Mouse (Mus musculus): ENCODE results near the gene Lemd2. TPM values are rescaled to one million over a fixed set of nuclear protein-coding genes. Genes with fewer than 3 reads are reported as not detected.

Gene Lemd2
- total and polyA plus RNA-seq, 3 experiments: 30.0 to 38.3 (median 31.4) TPM

- H3K4me3 ChIP-seq: no peak overlapping the region
- TF ChIP-seq EP300 (IDR thresholded peaks at IDR 0.05; ENCODE audit: insufficient read depth, low read depth, low read length) (no peak), POLR2A (IDR thresholded peaks at IDR 0.05; ENCODE audit: insufficient read depth, low read depth, low read length) (no peak), CTCF (IDR thresholded peaks at IDR 0.05) (no peak)
- DNase-seq: no peak
- no peaks in the 10 kb centered on the region for H3K27me3 ChIP-seq (ENCODE audit: control insufficient read depth, insufficient read depth, low read length)
- H3K9ac ChIP-seq (ENCODE audit: low read depth, low read length): no peak overlapping the region
- intact Hi-C loops (cut with DNase I): no loop called here
- 80% methylated on average over 10 of the region's 10 CpGs for WGBS
- no peak overlapping the region for H3K27ac ChIP-seq
- no peaks in the 10 kb centered on the region for H3K36me3 ChIP-seq (ENCODE audit: control insufficient read depth, insufficient read depth, low read length)
- H3K4me1 ChIP-seq (ENCODE audit: control insufficient read depth, insufficient read depth, low read length): no peaks in the 10 kb centered on the region
- H3K79me2 ChIP-seq (replicated peaks; ENCODE audit: control insufficient read depth, insufficient read depth, low read length): no peaks in the 10 kb centered on the region
Observed at GRCm38 (mm10) chr17:27225801-27226200, 21.5 kb upstream of the Lemd2 start.

- no peaks in the 10 kb centered on the region for H3K27me3 ChIP-seq (ENCODE audit: control insufficient read depth, insufficient read depth, low read length)
- no peaks in the 10 kb centered on the region for H3K36me3 ChIP-seq (ENCODE audit: control insufficient read depth, insufficient read depth, low read length)
- TF ChIP-seq CTCF (IDR thresholded peaks at IDR 0.05) (no peak), EP300 (IDR thresholded peaks at IDR 0.05; ENCODE audit: insufficient read depth, low read depth, low read length) (no peak), POLR2A (IDR thresholded peaks at IDR 0.05; ENCODE audit: insufficient read depth, low read depth, low read length) (no peak)
- no peak for DNase-seq
- no peak overlapping the region for H3K4me3 ChIP-seq
- H3K79me2 ChIP-seq (replicated peaks; ENCODE audit: control insufficient read depth, insufficient read depth, low read length): no peaks in the 10 kb centered on the region
- intact Hi-C loops (cut with DNase I): no loop called here
- H3K4me1 ChIP-seq (ENCODE audit: control insufficient read depth, insufficient read depth, low read length): no peaks in the 10 kb centered on the region
- H3K9ac ChIP-seq (ENCODE audit: low read depth, low read length): no peak overlapping the region
- H3K27ac ChIP-seq: no peak overlapping the region
- WGBS: 89% methylated on average over 6 of the region's 6 CpGs
Observed at GRCm38 (mm10) chr17:27223821-27224220, 19.6 kb upstream of the Lemd2 start.

GRCm38 (mm10) chr17:27221562-27221961, 17.3 kb upstream of the Lemd2 start:
- no peaks in the 10 kb centered on the region for H3K27me3 ChIP-seq (ENCODE audit: control insufficient read depth, insufficient read depth, low read length)
- intact Hi-C loops (cut with DNase I): no loop called here
- no peaks in the 10 kb centered on the region for H3K36me3 ChIP-seq (ENCODE audit: control insufficient read depth, insufficient read depth, low read length)
- H3K4me3 ChIP-seq: no peak overlapping the region
- H3K4me1 ChIP-seq (ENCODE audit: control insufficient read depth, insufficient read depth, low read length): no peaks in the 10 kb centered on the region
- H3K9ac ChIP-seq (ENCODE audit: low read depth, low read length): no peak overlapping the region
- TF ChIP-seq EP300 (IDR thresholded peaks at IDR 0.05; ENCODE audit: insufficient read depth, low read depth, low read length) (no peak), CTCF (IDR thresholded peaks at IDR 0.05) (no peak), POLR2A (IDR thresholded peaks at IDR 0.05; ENCODE audit: insufficient read depth, low read depth, low read length) (no peak)
- no peak overlapping the region for H3K27ac ChIP-seq
- 88% methylated on average over 16 of the region's 16 CpGs for WGBS
- H3K79me2 ChIP-seq (replicated peaks; ENCODE audit: control insufficient read depth, insufficient read depth, low read length): no peaks in the 10 kb centered on the region
- DNase-seq: no peak

GRCm38 (mm10) chr17:27218916-27219315, 14.6 kb upstream of the Lemd2 start:
- 51% methylated on average over 6 of the region's 6 CpGs for WGBS
- no peak overlapping the region for H3K4me3 ChIP-seq
- H3K4me1 ChIP-seq (ENCODE audit: control insufficient read depth, insufficient read depth, low read length): no peaks in the 10 kb centered on the region
- no peaks in the 10 kb centered on the region for H3K27me3 ChIP-seq (ENCODE audit: control insufficient read depth, insufficient read depth, low read length)
- no peaks in the 10 kb centered on the region for H3K36me3 ChIP-seq (ENCODE audit: control insufficient read depth, insufficient read depth, low read length)
- H3K27ac ChIP-seq: no peak overlapping the region
- TF ChIP-seq CTCF (IDR thresholded peaks at IDR 0.05) (no peak), EP300 (IDR thresholded peaks at IDR 0.05; ENCODE audit: insufficient read depth, low read depth, low read length) (no peak), POLR2A (IDR thresholded peaks at IDR 0.05; ENCODE audit: insufficient read depth, low read depth, low read length) (no peak)
- no peaks in the 10 kb centered on the region for H3K79me2 ChIP-seq (replicated peaks; ENCODE audit: control insufficient read depth, insufficient read depth, low read length)
- no peak for DNase-seq
- intact Hi-C loops (cut with DNase I): loop anchor here (10.0 kb wide), 1 partner anchor 416 kb away; the partner anchor contains the start of genes RPS10-NUDT3 and Rps10
- H3K9ac ChIP-seq (ENCODE audit: low read depth, low read length): no peak overlapping the region

- Histone ChIP-seq H3K9ac (ENCODE audit: low read depth, low read length) (no peak overlapping the region), H3K79me2 (replicated peaks; ENCODE audit: control insufficient read depth, insufficient read depth, low read length) (no peaks in the 10 kb centered on the region), H3K27me3 (ENCODE audit: control insufficient read depth, insufficient read depth, low read length) (no peaks in the 10 kb centered on the region), H3K4me3 (no peak overlapping the region), H3K36me3 (ENCODE audit: control insufficient read depth, insufficient read depth, low read length) (no peaks in the 10 kb centered on the region), H3K27ac (no peak overlapping the region), H3K4me1 (ENCODE audit: control insufficient read depth, insufficient read depth, low read length) (no peaks in the 10 kb centered on the region)
- DNase-seq: no peak
- intact Hi-C loops (cut with DNase I): loop anchor here (10.0 kb wide), 1 partner anchor 416 kb away; the partner anchor contains the start of genes RPS10-NUDT3 and Rps10
- TF ChIP-seq POLR2A (IDR thresholded peaks at IDR 0.05; ENCODE audit: insufficient read depth, low read depth, low read length) (no peak), CTCF (IDR thresholded peaks at IDR 0.05) (no peak), EP300 (IDR thresholded peaks at IDR 0.05; ENCODE audit: insufficient read depth, low read depth, low read length) (no peak)
- WGBS: 59% methylated on average over 6 of the region's 8 CpGs
Observed at GRCm38 (mm10) chr17:27218364-27218763, 14.1 kb upstream of the Lemd2 start.

- intact Hi-C loops (cut with DNase I): loop anchor here (1.0 to 10.0 kb wide), 4 partner anchors 44 to 422 kb away; partner anchors contain the start of genes RPS10-NUDT3 and Rps10
Observed at GRCm38 (mm10) chr17:27212768-27213525, 8.7 kb upstream of the Lemd2 start.

More at GRCm38 (mm10) chr17:27212768-27213525, 8.7 kb upstream of the Lemd2 start:
- H3K4me1 ChIP-seq (ENCODE audit: control insufficient read depth, insufficient read depth, low read length): no peaks in the 10 kb centered on the region
- TF ChIP-seq EP300 (IDR thresholded peaks at IDR 0.05; ENCODE audit: insufficient read depth, low read depth, low read length) (no peak), CTCF (IDR thresholded peaks at IDR 0.05) (peak; percentile 76), POLR2A (IDR thresholded peaks at IDR 0.05; ENCODE audit: insufficient read depth, low read depth, low read length) (no peak)
- DNase-seq: peak; percentile 50 to 69
- no peaks in the 10 kb centered on the region; the same call in 1 of the 2 replicates for H3K27me3 ChIP-seq (ENCODE audit: control insufficient read depth, insufficient read depth, low read length)
- H3K9ac ChIP-seq (ENCODE audit: low read depth, low read length): no peak overlapping the region
- 7% methylated on average over 11 of the region's 11 CpGs for WGBS
- no peaks in the 10 kb centered on the region for H3K79me2 ChIP-seq (replicated peaks; ENCODE audit: control insufficient read depth, insufficient read depth, low read length)
- no peak overlapping the region for H3K4me3 ChIP-seq
- no peaks in the 10 kb centered on the region for H3K36me3 ChIP-seq (ENCODE audit: control insufficient read depth, insufficient read depth, low read length)
- no peak overlapping the region for H3K27ac ChIP-seq

Measured in heart, adult 2 months (tissue).